In genomic region chr14:54883154-54884021, GRCm38 (mm10) we compare ENCODE assay signal across 8 mouse cellular contexts. TPM values are rescaled to one million over a fixed set of nuclear protein-coding genes. Genes with fewer than 3 reads are reported as not detected.
DNase-seq lines count a peak whose midpoint lies in the region; ATAC-seq and TF ChIP-seq lines count a peak whose summit lies in the region.

Bcl2l2 (plus strand) TSS chr14:54883377.
Gm20521 (plus strand) TSS chr14:54883441.

- H3K4me2 ChIP-seq in hindbrain, postnatal 0 days (ENCODE audit: low read depth, low read length), result peak within 1 kb of the TSS; percentile 60

- H3K27ac ChIP-seq in hindbrain, postnatal 0 days, result peak within 1 kb of the TSS; percentile 93

- peak; percentile 93 for ATAC-seq in hindbrain, postnatal 0 days

- intact Hi-C loops in left cerebral cortex, postnatal 14 days (cut with DNase I), result no loop called here

- peak within 1 kb of the TSS; percentile 52 for H3K4me3 ChIP-seq in hindbrain, postnatal 0 days (ENCODE audit: low read length)
- H3K4me3 ChIP-seq in megakaryocyte, embryonic 14.5 days (replicated peaks), result peak within 1 kb of the TSS; percentile 92

- peak within 1 kb of the TSS; percentile 86 for H3K9ac ChIP-seq in hindbrain, postnatal 0 days (replicated peaks; ENCODE audit: low read length)

- under 1% methylated on average over 26 of the region's 27 CpGs for WGBS in hindbrain, postnatal 0 days

- TF ChIP-seq CTCF in hindbrain, postnatal 0 days (IDR thresholded peaks at IDR 0.05; ENCODE audit: low read depth), result no peak

- peak; percentile 92 for DNase-seq in adrenal gland, adult 2 months
- DNase-seq in embryo, embryonic 10 days (ENCODE audit: low spot score), result peak; percentile 82
- DNase-seq in gastrocnemius, postnatal 10 days, result peak; percentile 85
- DNase-seq in hindbrain, postnatal 0 days (ENCODE audit: low spot score), result peak; percentile 92
- peak; percentile 71 to 74 for DNase-seq in left cerebral cortex, postnatal 14 days (ENCODE audit: low spot score in 2 of 2)
- peak; percentile 87 to 89 for DNase-seq in right cerebral cortex, postnatal 10 days (ENCODE audit: low spot score in 2 of 2)
- no peak for DNase-seq in T-cell, adult 2 months (ENCODE audit: low spot score)

- no peaks in the 10 kb centered on the region for H3K27me3 ChIP-seq in hindbrain, postnatal 0 days (ENCODE audit: insufficient read depth, low read length)
- H3K27me3 ChIP-seq in megakaryocyte, embryonic 14.5 days (replicated peaks), result no peaks in the 10 kb centered on the region

- H3K4me1 ChIP-seq in hindbrain, postnatal 0 days (ENCODE audit: insufficient read depth, low read length), result peaks cover 7% of the 10 kb centered on the region
- H3K4me1 ChIP-seq in megakaryocyte, embryonic 14.5 days, result peaks cover 24% of the 10 kb centered on the region

- no peaks in the 10 kb centered on the region for H3K9me3 ChIP-seq in hindbrain, postnatal 0 days (ENCODE audit: low read length)
- peaks cover 6% of the 10 kb centered on the region for H3K9me3 ChIP-seq in megakaryocyte, embryonic 14.5 days

- H3K36me3 ChIP-seq in hindbrain, postnatal 0 days (ENCODE audit: insufficient read depth, low read length), result 0 out of 2 replicates have a peak, but pooled peaks cover 4% of the 10 kb centered on the region
- peaks cover 30% of the 10 kb centered on the region for H3K36me3 ChIP-seq in megakaryocyte, embryonic 14.5 days (replicated peaks; ENCODE audit: low read length)

RNA-seq across cellular contexts. Expression of gene Bcl2l2, which starts in this region (rescaled TPM):
- 10 to 100 TPM; 42.6 to 57.7 TPM for total RNA-seq in adrenal gland, adult 2 months (2021)
- 43.3 and 45.1 TPM in 2 replicates for polyA plus RNA-seq in adrenal gland, adult 2 months (2012; rRNA removed)
- 10 to 100 TPM; 28.2 to 29.3 TPM for total RNA-seq in gastrocnemius, postnatal 10 days (2021)
- 28.4 and 37.1 TPM in 2 replicates for total RNA-seq in hindbrain, postnatal 0 days (2014; rRNA removed)
- polyA plus RNA-seq in hindbrain, postnatal 0 days (2015; fragmentation: Nextera tagmentation; extraction: Ambion mirVana), result 4.3 and 4.6 TPM in 2 replicates
- 100 to 1,000 TPM; 104 to 105 TPM for total RNA-seq in left cerebral cortex, postnatal 14 days (2021)
- polyA plus RNA-seq in megakaryocyte, embryonic 14.5 days (2012; ENCODE audit: insufficient read depth, low replicate concordance), result 15.0 and 39.5 TPM in 2 replicates

RNA-seq across cellular contexts. Expression of gene Gm20521, which starts in this region (rescaled TPM):
- total RNA-seq in adrenal gland, adult 2 months (2021), result 1 to 10 TPM in 1 of 2 experiments, not detected in 1; 7.1 TPM
- 37.6 and 42.4 TPM in 2 replicates for polyA plus RNA-seq in adrenal gland, adult 2 months (2012; rRNA removed)
- total RNA-seq in gastrocnemius, postnatal 10 days (2021), result 1 to 10 TPM in 1 of 2 experiments, under 1 TPM in 1; 0.94 to 5.0 TPM
- total RNA-seq in hindbrain, postnatal 0 days (2014; rRNA removed), result 3.0 and 6.8 TPM in 2 replicates
- polyA plus RNA-seq in hindbrain, postnatal 0 days (2015; fragmentation: Nextera tagmentation; extraction: Ambion mirVana), result 1.3 and 1.9 TPM in 2 replicates
- total RNA-seq in left cerebral cortex, postnatal 14 days (2021), result 1 to 10 TPM in 1 of 2 experiments, under 1 TPM in 1; 0.40 to 2.1 TPM
- 1.6 TPM in 1 of 2 replicates, not detected in the other for polyA plus RNA-seq in megakaryocyte, embryonic 14.5 days (2012; ENCODE audit: insufficient read depth, low replicate concordance)

Comparison
In these comparisons a context has a peak if more than half of its experiments do, and no peak if none do; other contexts are left out.
1. RNA of gene Gm20521 (polyA plus RNA-seq): 37.6 to 42.4 TPM in adrenal gland, adult 2 months; 1.6 TPM in megakaryocyte, embryonic 14.5 days and 1.3 to 1.9 TPM in hindbrain, postnatal 0 days; every median in the first group is over 10 times any median in the second.